Mouse (Mus musculus): ENCODE measurements around the gene Nol11. TPM values are rescaled to one million over a fixed set of nuclear protein-coding genes. Genes with fewer than 3 reads are reported as not detected.
A peak's percentile ranks its signal among the peaks of the same experiment; 100 is the strongest.
"Not testable (repeated sequence)": the region's sequence is repeated elsewhere in the genome, so short reads cannot be mapped to it uniquely, and the experiment has no call there.

Nol11 gene
- total RNA-seq, 1 experiment, result 90.4 TPM

GRCm38 (mm10) chr11:107155292-107155691 is 33.9 kb downstream of the Nol11 start:
- H3K36me3 ChIP-seq (ENCODE audit: control insufficient read depth, insufficient read depth, low read length, poor library complexity, severe bottlenecking), result no peaks in the 10 kb centered on the region
- in situ Hi-C loops (cut with MboI; ENCODE audit: low sequenced_read_pairs in 2 of 2, unreplicated experiment in 2 of 2), result no loop called here
- no peak for TF ChIP-seq ZNF384 (IDR thresholded peaks at IDR 0.05; ENCODE audit: low read depth, low read length)
- no peak for TF ChIP-seq HCFC1 (IDR thresholded peaks at IDR 0.05; ENCODE audit: borderline replicate concordance, insufficient read depth, low read length)
- TF ChIP-seq CHD2 (IDR thresholded peaks at IDR 0.05; ENCODE audit: low read depth, low read length), result no peak
- TF ChIP-seq MAFK (IDR thresholded peaks at IDR 0.05; ENCODE audit: insufficient read depth, low read depth, low read length), result 0 out of 2 replicates have a peak, but pooled peaks have one; percentile 29
- H3K27ac ChIP-seq (ENCODE audit: insufficient read depth, low read depth, low read length, poor library complexity, severe bottlenecking), result no peak overlapping the region
- H3K4me1 ChIP-seq (ENCODE audit: control insufficient read depth in 2 of 2, insufficient read depth in 2 of 2, low read length in 2 of 2, poor library complexity in 1 of 2), result peaks cover 0 to 6% of the 10 kb centered on the region in 2 experiments; a peak in 2 of 4 replicates
- H3K9me3 ChIP-seq (ENCODE audit: control insufficient read depth, insufficient read depth, low read depth, low read length), result no peaks in the 10 kb centered on the region
- DNase-seq (ENCODE audit: low read depth, low spot score), result no peak
- no peak overlapping the region for H3K4me3 ChIP-seq (ENCODE audit: insufficient read depth in 1 of 2, low read depth in 1 of 2, low read length in 2 of 2, poor library complexity in 1 of 2, severe bottlenecking in 1 of 2)
- H3K9ac ChIP-seq (ENCODE audit: insufficient read depth, low read depth, low read length, poor library complexity, severe bottlenecking), result no peak overlapping the region

- Histone ChIP-seq H3K36me3 (ENCODE audit: control insufficient read depth, insufficient read depth, low read length, poor library complexity, severe bottlenecking) (no peaks in the 10 kb centered on the region), H3K9me3 (ENCODE audit: control insufficient read depth, insufficient read depth, low read depth, low read length) (no peaks in the 10 kb centered on the region), H3K4me1 (ENCODE audit: control insufficient read depth in 2 of 2, insufficient read depth in 2 of 2, low read length in 2 of 2, poor library complexity in 1 of 2) (peaks cover 0 to 6% of the 10 kb centered on the region in 2 experiments; a peak in 2 of 4 replicates), H3K9ac (ENCODE audit: insufficient read depth, low read depth, low read length, poor library complexity, severe bottlenecking) (peak overlapping the region; percentile 57), H3K27ac (ENCODE audit: insufficient read depth, low read depth, low read length, poor library complexity, severe bottlenecking) (0 out of 2 replicates have a peak overlapping the region, but pooled peaks have one; percentile 41), H3K4me3 (ENCODE audit: insufficient read depth in 1 of 2, low read depth in 1 of 2, low read length in 2 of 2, poor library complexity in 1 of 2, severe bottlenecking in 1 of 2) (peak overlapping the region; percentile 37 to 40; a peak in 3 of 4 replicates)
- DNase-seq (ENCODE audit: low read depth, low spot score), result no peak
- TF ChIP-seq ZNF384 (IDR thresholded peaks at IDR 0.05; ENCODE audit: low read depth, low read length), result no peak
- TF ChIP-seq ZC3H11A (IDR thresholded peaks at IDR 0.05; ENCODE audit: borderline replicate concordance, low read depth, low read length), result no peak
- TF ChIP-seq CHD2 (IDR thresholded peaks at IDR 0.05; ENCODE audit: low read depth, low read length), result no peak
- TF ChIP-seq HCFC1 (IDR thresholded peaks at IDR 0.05; ENCODE audit: borderline replicate concordance, insufficient read depth, low read length), result no peak
- TF ChIP-seq MAFK (IDR thresholded peaks at IDR 0.05; ENCODE audit: insufficient read depth, low read depth, low read length), result no peak
- in situ Hi-C loops (cut with MboI; ENCODE audit: low sequenced_read_pairs in 2 of 2, unreplicated experiment in 2 of 2), result no loop called here
These were observed 34.8 kb downstream of the Nol11 start for GRCm38 (mm10) chr11:107154431-107154830.

GRCm38 (mm10) chr11:107153645-107154044 is 35.5 kb downstream of the Nol11 start:
- DNase-seq (ENCODE audit: low read depth, low spot score), result no peak
- Histone ChIP-seq H3K4me3 (ENCODE audit: insufficient read depth in 1 of 2, low read depth in 1 of 2, low read length in 2 of 2, poor library complexity in 1 of 2, severe bottlenecking in 1 of 2) (no peak overlapping the region), H3K27ac (ENCODE audit: insufficient read depth, low read depth, low read length, poor library complexity, severe bottlenecking) (no peak overlapping the region; the same call in 1 of the 2 replicates), H3K9me3 (ENCODE audit: control insufficient read depth, insufficient read depth, low read depth, low read length) (no peaks in the 10 kb centered on the region), H3K4me1 (ENCODE audit: control insufficient read depth in 2 of 2, insufficient read depth in 2 of 2, low read length in 2 of 2, poor library complexity in 1 of 2) (peaks cover 0 to 6% of the 10 kb centered on the region in 2 experiments; a peak in 2 of 4 replicates), H3K36me3 (ENCODE audit: control insufficient read depth, insufficient read depth, low read length, poor library complexity, severe bottlenecking) (no peaks in the 10 kb centered on the region), H3K9ac (ENCODE audit: insufficient read depth, low read depth, low read length, poor library complexity, severe bottlenecking) (no peak overlapping the region)
- in situ Hi-C loops (cut with MboI; ENCODE audit: low sequenced_read_pairs in 2 of 2, unreplicated experiment in 2 of 2), result no loop called here
- TF ChIP-seq CHD2 (IDR thresholded peaks at IDR 0.05; ENCODE audit: low read depth, low read length), result no peak
- TF ChIP-seq ZC3H11A (IDR thresholded peaks at IDR 0.05; ENCODE audit: borderline replicate concordance, low read depth, low read length), result no peak
- TF ChIP-seq HCFC1 (IDR thresholded peaks at IDR 0.05; ENCODE audit: borderline replicate concordance, insufficient read depth, low read length), result no peak
- TF ChIP-seq ZNF384 (IDR thresholded peaks at IDR 0.05; ENCODE audit: low read depth, low read length), result no peak
- no peak for TF ChIP-seq MAFK (IDR thresholded peaks at IDR 0.05; ENCODE audit: insufficient read depth, low read depth, low read length)

GRCm38 (mm10) chr11:107151809-107152208 is 37.4 kb downstream of the Nol11 start:
- peaks cover 0 to 6% of the 10 kb centered on the region in 2 experiments; a peak in 2 of 4 replicates for H3K4me1 ChIP-seq (ENCODE audit: control insufficient read depth in 2 of 2, insufficient read depth in 2 of 2, low read length in 2 of 2, poor library complexity in 1 of 2)
- no peaks in the 10 kb centered on the region for H3K36me3 ChIP-seq (ENCODE audit: control insufficient read depth, insufficient read depth, low read length, poor library complexity, severe bottlenecking)
- no peaks in the 10 kb centered on the region for H3K9me3 ChIP-seq (ENCODE audit: control insufficient read depth, insufficient read depth, low read depth, low read length)
- DNase-seq (ENCODE audit: low read depth, low spot score), result no peak
- no peak overlapping the region for H3K9ac ChIP-seq (ENCODE audit: insufficient read depth, low read depth, low read length, poor library complexity, severe bottlenecking)
- H3K27ac ChIP-seq (ENCODE audit: insufficient read depth, low read depth, low read length, poor library complexity, severe bottlenecking), result no peak overlapping the region; the same call in 1 of the 2 replicates
- in situ Hi-C loops (cut with MboI; ENCODE audit: low sequenced_read_pairs in 2 of 2, unreplicated experiment in 2 of 2), result no loop called here
- no peak for TF ChIP-seq MAFK (IDR thresholded peaks at IDR 0.05; ENCODE audit: insufficient read depth, low read depth, low read length)
- TF ChIP-seq ZC3H11A (IDR thresholded peaks at IDR 0.05; ENCODE audit: borderline replicate concordance, low read depth, low read length), result 0 out of 2 replicates have a peak, but pooled peaks have one; percentile 31
- no peak overlapping the region for H3K4me3 ChIP-seq (ENCODE audit: insufficient read depth in 1 of 2, low read depth in 1 of 2, low read length in 2 of 2, poor library complexity in 1 of 2, severe bottlenecking in 1 of 2)

- DNase-seq (ENCODE audit: low read depth, low spot score); H3K36me3 ChIP-seq (ENCODE audit: control insufficient read depth, insufficient read depth, low read length, poor library complexity, severe bottlenecking); H3K9me3 ChIP-seq (ENCODE audit: control insufficient read depth, insufficient read depth, low read depth, low read length); in situ Hi-C loops (cut with MboI; ENCODE audit: low sequenced_read_pairs in 2 of 2, unreplicated experiment in 2 of 2); H3K4me3 ChIP-seq (ENCODE audit: insufficient read depth in 1 of 2, low read depth in 1 of 2, low read length in 2 of 2, poor library complexity in 1 of 2, severe bottlenecking in 1 of 2); H3K4me1 ChIP-seq (ENCODE audit: control insufficient read depth in 2 of 2, insufficient read depth in 2 of 2, low read length in 2 of 2, poor library complexity in 1 of 2); H3K9ac ChIP-seq (ENCODE audit: insufficient read depth, low read depth, low read length, poor library complexity, severe bottlenecking); H3K27ac ChIP-seq (ENCODE audit: insufficient read depth, low read depth, low read length, poor library complexity, severe bottlenecking): not testable (repeated sequence)
These were observed 45.2 kb downstream of the Nol11 start for GRCm38 (mm10) chr11:107143956-107144355.

Measured in ES-E14 (cell line).